Mouse (Mus musculus) stomach, postnatal 0 days (tissue): ENCODE data around the gene Arxes1.

ENCODE experiments used
- CTCF ChIP-seq: IDR thresholded peaks from 2 replicates; pipeline ENCODE4 v1.5.1; 2016; ENCODE audit warnings: antibody characterized with exemption, low read depth, mild to moderate bottlenecking, moderate library complexity
- EP300 ChIP-seq: optimal IDR thresholded peaks from 2 replicates; pipeline ENCODE3; 2016; ENCODE audit warnings: antibody characterized with exemption

GRCm38 (mm10) chrX:136014392-136014791, 18.8 kb upstream of the Arxes1 start:
- TF ChIP-seq EP300 (no peak), CTCF (no peak)
